Mouse (Mus musculus) liver, postnatal 0 days (tissue): ENCODE measurements around the gene Lipc. TPM values are rescaled to one million over a fixed set of nuclear protein-coding genes. Genes with fewer than 3 reads are reported as not detected.
A peak's percentile ranks its signal among the peaks of the same experiment; 100 is the strongest.

Experiments
- ATAC-seq: fragments of 200-750 bp; cut with Nextera tagmentation; 2 replicates; pipeline ENCODE4 v1.8.0; 2017; ENCODE audit warnings: mild to moderate bottlenecking, moderate library complexity
- DNase-seq: peaks from one replicate; pipeline ENCODE4 v3.0.0-alpha.2; 2016
- H3K27ac ChIP-seq: fragments of 300-500 bp; sonication (generic); 2 replicates; pipeline ENCODE4 v1.5.1; 2014; ENCODE audit warnings: antibody characterized with exemption, moderate library complexity, mild to moderate bottlenecking, low read depth
- H3K27me3 ChIP-seq: fragments of 300-500 bp; sonication (generic); 2 replicates; pipeline ENCODE4 v1.6.1; 2014; ENCODE audit warnings: low read length, control low read depth, mixed read lengths; ENCODE audit not compliant: insufficient read depth
- H3K36me3 ChIP-seq: fragments of 300-500 bp; sonication (generic); replicated peaks from 2 replicates; pipeline ENCODE4 v1.6.1; 2014; ENCODE audit warnings: mild to moderate bottlenecking, control low read depth, low read length, moderate library complexity, mixed read lengths; ENCODE audit not compliant: insufficient read depth
- H3K4me1 ChIP-seq: fragments of 300-500 bp; sonication (generic); 2 replicates; pipeline ENCODE4 v1.6.1; 2014; ENCODE audit warnings: antibody characterized with exemption, mild to moderate bottlenecking, control low read depth; ENCODE audit not compliant: insufficient read depth
- H3K4me2 ChIP-seq: fragments of 300-500 bp; sonication (generic); 2 replicates; pipeline ENCODE4 v1.6.1; 2014; ENCODE audit warnings: low read depth, mild to moderate bottlenecking, low read length, moderate library complexity, mixed read lengths
- H3K4me3 ChIP-seq: fragments of 300-500 bp; sonication (generic); 2 replicates; pipeline ENCODE4 v1.5.1; 2014; ENCODE audit warnings: low read depth, low read length
- H3K9ac ChIP-seq: fragments of 300-500 bp; sonication (generic); replicated peaks from 2 replicates; pipeline ENCODE4 v1.6.1; 2014; ENCODE audit warnings: mild to moderate bottlenecking, moderate library complexity
- H3K9me3 ChIP-seq: fragments of 300-500 bp; sonication (generic); 2 replicates; pipeline ENCODE4 v1.6.1; 2016; ENCODE audit warnings: mild to moderate bottlenecking, control low read depth, low read length, mixed read lengths
- CTCF ChIP-seq: sonication (generic); IDR thresholded peaks from 2 replicates; pipeline ENCODE4 v1.5.1; 2016; ENCODE audit warnings: antibody characterized with exemption, low read depth
- EP300 ChIP-seq: IDR thresholded peaks from 2 replicates; pipeline ENCODE4 v1.6.1; 2016; ENCODE audit warnings: antibody characterized with exemption, low read depth, mild to moderate bottlenecking
- WGBS: fragments of 180-500 bp; shearing (Covaris S2); extraction: QIAGEN DNeasy Blood & Tissue Kit; methylation state at CpG from one replicate; pipeline ENCODE4 v1.1.7; 2014; ENCODE audit not compliant: insufficient replicate concordance; 5-methylcytosine and 5-hydroxymethylcytosine counted together
- polyA plus RNA-seq: library from polyadenylated mRNA; unstranded; fragments of >200 nt; fragmentation: Nextera tagmentation; extraction: Ambion mirVana; gene quantifications from 2 replicates; pipeline ENCODE4 v1.2.1, GENCODE M21; 2015

Lipc gene
- polyA plus RNA-seq, 1 experiment from 2014 or later: 108 TPM

DNA sequence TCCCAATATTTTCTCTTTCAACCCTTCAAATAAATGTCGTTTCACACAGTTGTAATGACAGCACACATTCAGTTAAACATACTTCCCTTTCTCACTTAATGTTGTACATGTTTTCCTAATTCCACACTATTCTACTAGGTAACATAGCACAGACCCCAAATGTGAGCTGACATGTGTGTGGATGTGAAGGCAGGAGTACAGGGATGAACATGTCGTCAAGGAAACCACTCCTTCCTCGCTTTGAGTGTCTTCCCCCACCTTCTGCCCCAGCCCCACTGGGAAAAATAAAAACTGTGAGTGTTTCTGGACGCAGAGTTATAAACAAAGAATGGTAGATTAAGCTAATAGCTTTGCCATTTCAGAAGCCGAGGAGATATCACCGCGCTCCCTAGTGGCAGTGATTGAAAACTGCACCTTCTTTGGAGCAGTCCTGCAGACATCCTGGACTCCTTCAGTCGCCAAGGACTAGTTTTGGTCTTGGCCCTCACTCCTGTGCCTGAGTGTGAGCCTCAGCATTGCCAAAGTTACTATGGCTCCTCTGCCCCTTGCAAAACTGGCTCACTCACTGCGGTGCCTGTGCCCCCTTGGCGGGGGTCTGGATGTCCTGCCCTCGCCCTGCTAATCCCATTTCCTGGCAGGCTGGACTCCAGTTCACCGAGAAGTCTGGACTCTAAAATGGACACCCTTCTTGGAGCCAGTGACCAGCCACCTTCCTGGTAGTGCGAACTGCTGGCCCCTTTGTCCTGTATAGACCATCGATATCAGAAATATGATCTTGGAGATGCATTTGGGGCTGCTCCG, 22.0 kb downstream of the Lipc start:
- peak; percentile 89 for TF ChIP-seq CTCF
- TF ChIP-seq EP300: no peak
- Histone ChIP-seq H3K4me1 (peaks cover 42% of the 10 kb centered on the region), H3K27ac (peak overlapping the region; percentile 55), H3K9ac (peak overlapping the region; percentile 44; the same call in 1 of the 2 replicates), H3K27me3 (no peaks in the 10 kb centered on the region), H3K36me3 (no peaks in the 10 kb centered on the region), H3K4me3 (no peak overlapping the region), H3K4me2 (0 out of 2 replicates have a peak overlapping the region, but pooled peaks have one; percentile 11), H3K9me3 (no peaks in the 10 kb centered on the region)
- WGBS: 63% methylated on average over 15 of the region's 15 CpGs
- ATAC-seq (no peak), DNase-seq (peak; percentile 63)

DNA sequence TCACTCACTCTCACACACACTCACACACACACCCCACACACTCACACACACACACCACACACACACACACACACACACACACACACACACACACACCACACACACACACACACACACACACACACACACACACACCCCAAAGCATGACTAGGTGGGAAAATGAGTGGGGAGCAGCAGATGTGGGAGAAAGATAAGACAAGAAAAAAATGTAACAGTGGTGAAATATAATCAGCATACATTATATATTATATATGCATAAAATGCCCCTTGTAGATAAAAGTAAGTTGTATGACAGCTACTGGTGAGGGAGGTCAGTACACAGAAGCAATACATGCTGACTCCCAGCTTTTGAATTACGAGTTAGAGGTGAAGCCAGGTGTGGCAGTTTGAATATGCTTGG, 23.6 kb downstream of the Lipc start:
- 0 out of 2 replicates have a peak overlapping the region, but pooled peaks have one; percentile 31 for H3K27ac ChIP-seq
- no peaks in the 10 kb centered on the region for H3K27me3 ChIP-seq
- H3K36me3 ChIP-seq: no peaks in the 10 kb centered on the region
- no peak overlapping the region for H3K4me3 ChIP-seq
- no peak for ATAC-seq
- no peak overlapping the region for H3K9ac ChIP-seq
- no peaks in the 10 kb centered on the region for H3K9me3 ChIP-seq
- TF ChIP-seq CTCF: no peak
- TF ChIP-seq EP300: peak; percentile 33; the same call in 1 of the 2 replicates
- no peak for DNase-seq
- H3K4me2 ChIP-seq: no peak overlapping the region
- WGBS: 76% methylated on average over 1 of the region's 1 CpGs
- H3K4me1 ChIP-seq: peaks cover 50% of the 10 kb centered on the region

DNA sequence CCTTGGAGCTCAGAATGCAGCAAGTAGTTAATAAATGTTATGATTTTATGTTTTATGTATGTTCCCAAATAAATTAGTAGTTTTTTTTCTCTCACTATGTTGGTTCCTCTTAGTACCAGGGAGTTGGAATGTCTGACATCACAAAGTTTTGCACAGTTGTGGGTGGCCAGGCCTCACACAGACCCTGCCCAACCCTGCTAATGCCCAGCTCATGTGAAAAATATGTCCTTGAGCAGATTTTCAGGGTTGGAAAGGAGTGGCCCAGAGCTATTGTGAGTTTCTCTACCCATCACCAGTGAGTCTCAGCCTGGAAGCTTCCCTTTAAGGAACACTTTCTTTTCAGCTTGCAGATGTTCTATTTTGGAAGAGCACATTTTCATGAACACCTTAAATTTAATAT, 24.3 kb downstream of the Lipc start:
- Histone ChIP-seq H3K27ac (peak overlapping the region; percentile 94), H3K4me2 (no peak overlapping the region), H3K27me3 (no peaks in the 10 kb centered on the region), H3K4me3 (no peak overlapping the region), H3K9me3 (no peaks in the 10 kb centered on the region), H3K9ac (peak overlapping the region; percentile 36; the same call in 1 of the 2 replicates), H3K36me3 (no peaks in the 10 kb centered on the region), H3K4me1 (peaks cover 58% of the 10 kb centered on the region)
- TF ChIP-seq CTCF: no peak
- TF ChIP-seq EP300: no peak
- ATAC-seq (no peak), DNase-seq (no peak)

DNA sequence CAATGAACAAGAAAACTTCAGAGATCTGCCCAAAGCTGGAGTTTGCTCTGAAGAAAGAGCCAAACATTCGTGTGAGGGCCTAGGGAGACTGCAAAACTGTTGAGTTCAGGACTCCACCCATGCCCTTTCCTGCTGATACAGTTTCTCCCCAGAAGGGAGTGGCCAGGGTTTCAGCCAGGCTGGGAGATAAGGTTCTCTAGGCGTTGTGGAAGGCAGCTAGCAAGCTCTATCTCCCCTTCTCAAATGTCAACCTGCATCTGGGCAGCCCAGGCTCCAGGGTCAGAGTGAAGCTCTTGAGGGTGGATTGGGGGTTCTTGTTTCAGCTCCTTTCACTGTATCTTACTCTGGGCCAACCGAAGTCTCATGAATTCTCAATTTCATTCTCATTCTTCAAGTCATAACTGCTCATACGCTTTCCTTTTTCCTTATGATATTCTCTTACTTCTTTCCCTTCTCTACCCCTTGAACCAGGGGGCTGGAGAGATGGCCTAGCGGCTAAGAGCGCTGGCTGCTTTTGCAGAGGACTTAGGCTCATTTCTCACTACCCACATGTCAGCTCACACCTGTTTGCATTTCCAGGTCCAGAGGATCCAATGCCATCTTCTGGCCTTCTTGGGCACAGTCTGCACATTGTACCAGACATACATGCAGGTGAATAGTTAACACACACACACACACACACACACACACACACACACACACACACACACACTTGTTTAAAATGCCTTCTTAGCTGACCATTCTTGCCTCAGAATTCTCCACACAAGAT, 25.0 kb downstream of the Lipc start:
- H3K4me1 ChIP-seq: peaks cover 64% of the 10 kb centered on the region

DNA sequence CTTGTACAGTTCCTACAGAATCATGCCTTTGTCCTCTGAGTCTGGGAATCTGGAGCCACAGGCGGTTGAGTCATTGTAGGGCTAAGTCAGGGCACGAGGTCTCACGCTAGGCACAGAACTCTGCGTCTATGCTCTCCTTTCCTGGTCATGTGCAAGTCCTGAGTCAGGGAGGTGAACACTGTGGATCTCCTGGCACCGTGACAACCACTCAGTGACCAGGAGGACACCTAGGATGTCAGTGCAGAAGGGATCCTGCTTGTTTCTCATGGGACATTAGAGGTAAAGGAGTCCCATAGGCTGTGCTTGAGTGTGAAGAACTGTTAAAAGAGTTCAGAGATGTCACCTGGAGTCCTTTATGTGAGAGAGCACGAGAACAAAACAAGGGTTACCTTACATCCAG, 26.8 kb downstream of the Lipc start:
- no peak overlapping the region for H3K9ac ChIP-seq

More for the DNA sequence above, 25.0 kb downstream of the Lipc start:
- H3K9me3 ChIP-seq: no peaks in the 10 kb centered on the region
- 48% methylated on average over 6 of the region's 6 CpGs for WGBS
- H3K9ac ChIP-seq: peak overlapping the region; percentile 61
- H3K4me2 ChIP-seq: peak overlapping the region; percentile 39
- ATAC-seq: peak; percentile 81
- H3K27me3 ChIP-seq: no peaks in the 10 kb centered on the region
- DNase-seq: peak; percentile 65
- TF ChIP-seq CTCF: peak; percentile 26; the same call in 1 of the 2 replicates
- peak; percentile 94 for TF ChIP-seq EP300
- no peak overlapping the region for H3K4me3 ChIP-seq
- peak overlapping the region; percentile 94 for H3K27ac ChIP-seq
- H3K36me3 ChIP-seq: no peaks in the 10 kb centered on the region

DNA sequence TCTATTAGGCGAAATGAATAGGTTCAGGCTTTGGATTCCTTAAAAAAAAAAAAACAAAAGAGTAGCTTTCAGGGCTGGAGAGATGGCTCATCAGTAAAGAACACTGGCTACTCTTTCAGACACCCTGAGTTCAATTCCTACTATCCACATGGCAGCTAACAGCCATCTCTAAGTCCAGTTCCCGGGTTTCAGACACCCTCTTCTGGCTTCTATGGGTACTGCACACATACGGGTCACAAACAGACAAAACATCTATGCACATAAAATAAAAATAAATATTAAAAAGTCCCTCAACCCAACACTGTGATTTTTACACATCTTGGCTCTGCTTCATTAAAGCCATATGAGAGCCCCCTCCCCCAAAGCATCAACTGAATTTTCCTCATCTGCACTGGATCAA, 27.3 kb downstream of the Lipc start:
- 91% methylated on average over 3 of the region's 3 CpGs for WGBS

More for the DNA sequence above, 26.8 kb downstream of the Lipc start:
- Histone ChIP-seq H3K4me3 (no peak overlapping the region), H3K27ac (peak overlapping the region; percentile 94), H3K27me3 (no peaks in the 10 kb centered on the region), H3K4me2 (no peak overlapping the region), H3K36me3 (no peaks in the 10 kb centered on the region), H3K9me3 (no peaks in the 10 kb centered on the region), H3K4me1 (peaks cover 74% of the 10 kb centered on the region)
- TF ChIP-seq EP300: no peak
- TF ChIP-seq CTCF: no peak
- DNase-seq (no peak), ATAC-seq (no peak)
- 91% methylated on average over 6 of the region's 6 CpGs for WGBS

More for the DNA sequence above, 27.3 kb downstream of the Lipc start:
- no peaks in the 10 kb centered on the region for H3K27me3 ChIP-seq
- no peak overlapping the region for H3K9ac ChIP-seq
- ATAC-seq: no peak
- peaks cover 74% of the 10 kb centered on the region for H3K4me1 ChIP-seq
- H3K4me3 ChIP-seq: no peak overlapping the region
- TF ChIP-seq CTCF (peak; percentile 66), EP300 (no peak)
- DNase-seq: no peak
- no peak overlapping the region for H3K4me2 ChIP-seq
- H3K27ac ChIP-seq: peak overlapping the region; percentile 94; the same call in 1 of the 2 replicates
- H3K36me3 ChIP-seq: no peaks in the 10 kb centered on the region
- no peaks in the 10 kb centered on the region for H3K9me3 ChIP-seq
